Mouse (Mus musculus) MEL (cell line): ENCODE results near the gene Ppfia2. TPM values are rescaled to one million over a fixed set of nuclear protein-coding genes. Genes with fewer than 3 reads are reported as not detected.

Experiments
- DNase-seq: peaks from one replicate; pipeline ENCODE4 v3.0.0; 2011; ENCODE audit warnings: low read depth, low spot score
- H3K27ac ChIP-seq: 2 replicates; pipeline ENCODE4 v1.5.1; 2012; ENCODE audit warnings: low read depth, mild to moderate bottlenecking, control low read depth, low read length, moderate library complexity; ENCODE audit not compliant: control insufficient read depth
- H3K27me3 ChIP-seq, 2 experiments: fragments of 150-350 bp in 1 of 2; sonication (generic) in 1 of 2; 2 replicates each; pipeline ENCODE4 v1.6.1; 2012; ENCODE audit warnings: low read length in 2 of 2, mild to moderate bottlenecking in 2 of 2, improper control_type of control experiment in 1 of 2, moderate library complexity in 1 of 2; ENCODE audit not compliant: insufficient read depth in 2 of 2, control insufficient read depth in 1 of 2
- H3K36me3 ChIP-seq, 2 experiments: 2 replicates each; pipeline ENCODE4 v1.6.1; 2012 to 2014; ENCODE audit warnings: low read length in 2 of 2, improper control_type of control experiment in 1 of 2, inconsistent platforms in 1 of 2, mild to moderate bottlenecking in 1 of 2; ENCODE audit not compliant: insufficient read depth in 2 of 2, control insufficient read depth in 1 of 2
- H3K4me1 ChIP-seq, 2 experiments: fragments of 150-350 bp in 1 of 2; sonication (generic) in 1 of 2; 2 replicates each; pipeline ENCODE4 v1.6.1; 2012; ENCODE audit warnings: low read length in 2 of 2, improper control_type of control experiment in 1 of 2, mild to moderate bottlenecking in 1 of 2; ENCODE audit not compliant: insufficient read depth in 2 of 2, control insufficient read depth in 1 of 2
- H3K4me3 ChIP-seq, 2 experiments: fragments of 150-350 bp in 1 of 2; sonication (generic) in 1 of 2; 2 replicates each; pipeline ENCODE4 v1.5.1; 2012; ENCODE audit warnings: low read depth in 2 of 2, low read length in 2 of 2, mild to moderate bottlenecking in 2 of 2, moderate library complexity in 2 of 2, control low read depth in 1 of 2, improper control_type of control experiment in 1 of 2; ENCODE audit not compliant: control insufficient read depth in 1 of 2, insufficient read depth in 1 of 2
- H3K79me2 ChIP-seq: 2 replicates; pipeline ENCODE4 v1.6.1; 2012; ENCODE audit warnings: mild to moderate bottlenecking, low read length, moderate library complexity; ENCODE audit not compliant: control insufficient read depth, poor library complexity, insufficient read depth
- H3K9ac ChIP-seq: 2 replicates; pipeline ENCODE4 v1.6.1; 2012; ENCODE audit warnings: low read depth, mild to moderate bottlenecking, control low read depth, low read length, moderate library complexity; ENCODE audit not compliant: control insufficient read depth, poor library complexity, severe bottlenecking
- H3K9me3 ChIP-seq: fragments of 150-350 bp; sonication (generic); replicated peaks from 2 replicates; pipeline ENCODE4 v1.6.1; 2012; ENCODE audit warnings: mild to moderate bottlenecking, low read length, improper control_type of control experiment, moderate library complexity; ENCODE audit not compliant: insufficient read depth
- BHLHE40 ChIP-seq: IDR thresholded peaks from 2 replicates; pipeline ENCODE4 v1.6.1; 2012; ENCODE audit warnings: low read depth, mild to moderate bottlenecking, inconsistent platforms, low read length, improper control_type of control experiment, borderline replicate concordance
- CHD1 ChIP-seq: IDR thresholded peaks from 2 replicates; pipeline ENCODE4 v1.6.1; 2012; ENCODE audit warnings: low read depth, mild to moderate bottlenecking, inconsistent platforms, low read length, improper control_type of control experiment
- CTCF ChIP-seq, 3 experiments: IDR thresholded peaks in 2 of 3; conservative IDR thresholded peaks in 1 of 3; 2 replicates each; pipeline ENCODE4 v1.5.1; 2011 to 2012; ENCODE audit warnings: low read length in 3 of 3, low read depth in 2 of 3, mild to moderate bottlenecking in 2 of 3, improper control_type of control experiment in 1 of 3, inconsistent platforms in 1 of 3, mixed read lengths in 1 of 3, moderate library complexity in 1 of 3; ENCODE audit not compliant: control insufficient read depth in 1 of 3, insufficient read depth in 1 of 3, poor library complexity in 1 of 3, severe bottlenecking in 1 of 3
- ELF1 ChIP-seq: IDR thresholded peaks from 2 replicates; pipeline ENCODE4 v1.6.1; 2014; ENCODE audit warnings: low read depth, mild to moderate bottlenecking, inconsistent platforms, low read length, improper control_type of control experiment, moderate library complexity
- GABPA ChIP-seq: IDR thresholded peaks from 2 replicates; pipeline ENCODE4 v1.6.1; 2012; ENCODE audit warnings: low read depth, mild to moderate bottlenecking, inconsistent platforms, low read length, improper control_type of control experiment, moderate library complexity
- GATA1 ChIP-seq: IDR thresholded peaks from 2 replicates; pipeline ENCODE4 v1.6.1; 2011; ENCODE audit warnings: low read depth, low read length, improper control_type of control experiment
- HCFC1 ChIP-seq: IDR thresholded peaks from 2 replicates; pipeline ENCODE4 v1.6.1; 2012; ENCODE audit warnings: low read depth, mild to moderate bottlenecking, inconsistent platforms, low read length, improper control_type of control experiment, moderate library complexity
- JUND ChIP-seq: IDR thresholded peaks from 2 replicates; pipeline ENCODE4 v1.6.1; 2011; ENCODE audit warnings: low read depth, mild to moderate bottlenecking, improper control_type of control experiment, low read length
- MAFK ChIP-seq: IDR thresholded peaks from 2 replicates; pipeline ENCODE4 v1.6.1; 2011; ENCODE audit warnings: low read depth, mild to moderate bottlenecking, low read length, improper control_type of control experiment, borderline replicate concordance
- MAZ ChIP-seq: IDR thresholded peaks from 2 replicates; pipeline ENCODE4 v1.6.1; 2012; ENCODE audit warnings: low read depth, mild to moderate bottlenecking, inconsistent platforms, low read length, improper control_type of control experiment
- MYB ChIP-seq: IDR thresholded peaks from 2 replicates; pipeline ENCODE4 v1.6.1; 2011; ENCODE audit warnings: mild to moderate bottlenecking, low read depth, low read length, improper control_type of control experiment
- MYC ChIP-seq: IDR thresholded peaks from 2 replicates; pipeline ENCODE4 v1.6.1; 2011; ENCODE audit warnings: low read depth, mild to moderate bottlenecking, low read length, improper control_type of control experiment, moderate library complexity
- POLR2A ChIP-seq, 2 experiments: IDR thresholded peaks; 2 replicates each; pipeline ENCODE4 v1.6.1; 2011 to 2012; ENCODE audit warnings: low read length in 2 of 2, mild to moderate bottlenecking in 2 of 2, control low read depth in 1 of 2, improper control_type of control experiment in 1 of 2, low read depth in 1 of 2, moderate library complexity in 1 of 2; ENCODE audit not compliant: control insufficient read depth in 1 of 2, insufficient read depth in 1 of 2, poor library complexity in 1 of 2
- POLR2AphosphoS5 ChIP-seq: IDR thresholded peaks from 2 replicates; pipeline ENCODE4 v1.6.1; 2012; ENCODE audit warnings: low read depth, borderline replicate concordance, mild to moderate bottlenecking, inconsistent platforms, low read length, moderate library complexity, mixed read lengths
- SIN3A ChIP-seq: IDR thresholded peaks from 2 replicates; pipeline ENCODE4 v1.6.1; 2012; ENCODE audit warnings: low read length, improper control_type of control experiment, inconsistent platforms
- SMC3 ChIP-seq: IDR thresholded peaks from 2 replicates; pipeline ENCODE4 v1.6.1; 2011; ENCODE audit warnings: low read depth, low read length, improper control_type of control experiment
- TBP ChIP-seq: IDR thresholded peaks from 2 replicates; pipeline ENCODE4 v1.8.0; 2011; ENCODE audit warnings: low read depth, low read length, improper control_type of control experiment
- TCF12 ChIP-seq: IDR thresholded peaks from 2 replicates; pipeline ENCODE4 v1.6.1; 2014; ENCODE audit warnings: low read depth, mild to moderate bottlenecking, inconsistent platforms, low read length, improper control_type of control experiment, moderate library complexity
- UBTF ChIP-seq: IDR thresholded peaks from 2 replicates; pipeline ENCODE4 v1.6.1; 2012; ENCODE audit warnings: low read depth, mild to moderate bottlenecking, inconsistent platforms, low read length, improper control_type of control experiment, moderate library complexity, borderline replicate concordance; ENCODE audit not compliant: insufficient read depth
- USF1 ChIP-seq: IDR thresholded peaks from 2 replicates; pipeline ENCODE4 v1.6.1; 2014; ENCODE audit warnings: low read depth, mild to moderate bottlenecking, inconsistent platforms, low read length, improper control_type of control experiment, moderate library complexity
- USF2 ChIP-seq, 2 experiments: IDR thresholded peaks; 2 replicates each; pipeline ENCODE4 v1.6.1; 2011 to 2012; ENCODE audit warnings: improper control_type of control experiment in 2 of 2, low read length in 2 of 2, borderline replicate concordance in 1 of 2, inconsistent platforms in 1 of 2, low read depth in 1 of 2, mild to moderate bottlenecking in 1 of 2; ENCODE audit not compliant: insufficient read depth in 1 of 2
- polyA plus RNA-seq, 2 experiments: library from polyadenylated mRNA; stranded (reverse) in 1 of 2; unstranded in 1 of 2; fragments of >175 nt in 1 of 2; fragments of >200 nt in 1 of 2; gene quantifications; 2 replicates each; pipeline versions ENCODE4 v1.2.1 to v1.2.4; 2012; ENCODE audit warnings: low replicate concordance in 2 of 2, low read depth in 1 of 2; ENCODE audit not compliant: insufficient read length in 2 of 2, insufficient read depth in 1 of 2, missing spikeins in 1 of 2
- total RNA-seq: library from RNA; depleted of rRNA; stranded (reverse); fragments of 300-350 nt; gene quantifications from 2 replicates; pipeline ENCODE4 v1.2.3, GENCODE M21; 2012

Gene Ppfia2
- total and polyA plus RNA-seq, 3 experiments = not detected

GRCm38 (mm10) chr10:106910108-106910507, 440.0 kb downstream of the Ppfia2 start:
- no peak for DNase-seq
- Histone ChIP-seq H3K9me3 (no peaks in the 10 kb centered on the region), H3K79me2 (no peaks in the 10 kb centered on the region), H3K9ac (no peak overlapping the region), H3K4me3 (no peak overlapping the region), H3K4me1 (no peaks in the 10 kb centered on the region), H3K27ac (no peak overlapping the region), H3K36me3 (no peaks in the 10 kb centered on the region), H3K27me3 (no peaks in the 10 kb centered on the region)
- no peak for TF ChIP-seq MAZ
- no peak for TF ChIP-seq GABPA
- no peak for TF ChIP-seq MYB
- TF ChIP-seq USF2 (IDR thresholded peaks at IDR 0.05; ENCODE audit: borderline replicate concordance in 1 of 2, insufficient read depth in 1 of 2, low read depth in 1 of 2, low read length in 2 of 2) = no peak
- no peak for TF ChIP-seq USF1
- TF ChIP-seq POLR2AphosphoS5 = no peak
- no peak for TF ChIP-seq BHLHE40
- no peak for TF ChIP-seq MYC
- TF ChIP-seq UBTF = no peak
- no peak for TF ChIP-seq JUND
- no peak for TF ChIP-seq HCFC1
- TF ChIP-seq CTCF (IDR thresholded peaks at IDR 0.05 in 2 of 3, conservative IDR thresholded peaks at IDR 0.05 in 1 of 3; ENCODE audit: control insufficient read depth in 1 of 3, insufficient read depth in 1 of 3, low read depth in 2 of 3, low read length in 3 of 3, poor library complexity in 1 of 3, severe bottlenecking in 1 of 3) = no peak
- TF ChIP-seq GATA1 = no peak
- no peak for TF ChIP-seq CHD1
- no peak for TF ChIP-seq TBP
- TF ChIP-seq ELF1 = no peak
- no peak for TF ChIP-seq SIN3A
- no peak for TF ChIP-seq TCF12
- TF ChIP-seq SMC3 = no peak
- TF ChIP-seq MAFK = no peak

GRCm38 (mm10) chr10:106913032-106913431, 442.9 kb downstream of the Ppfia2 start:
- peak; percentile 15; the same call in 1 of the 2 replicates for TF ChIP-seq SMC3
- peak in 1 of 3 experiments; percentile 27; a peak in 3 of 6 replicates for TF ChIP-seq CTCF (IDR thresholded peaks at IDR 0.05 in 2 of 3, conservative IDR thresholded peaks at IDR 0.05 in 1 of 3; ENCODE audit: control insufficient read depth in 1 of 3, insufficient read depth in 1 of 3, low read depth in 2 of 3, low read length in 3 of 3, poor library complexity in 1 of 3, severe bottlenecking in 1 of 3)
- no peak for TF ChIP-seq POLR2A (IDR thresholded peaks at IDR 0.05; ENCODE audit: control insufficient read depth in 1 of 2, insufficient read depth in 1 of 2, low read depth in 1 of 2, low read length in 2 of 2, poor library complexity in 1 of 2)
- no peaks in the 10 kb centered on the region for H3K4me1 ChIP-seq
- no peak overlapping the region for H3K9ac ChIP-seq
- no peak overlapping the region for H3K4me3 ChIP-seq
- DNase-seq = no peak
- H3K27ac ChIP-seq = no peak overlapping the region
- H3K9me3 ChIP-seq = no peaks in the 10 kb centered on the region; the same call in 1 of the 2 replicates
- H3K79me2 ChIP-seq = no peaks in the 10 kb centered on the region
- H3K27me3 ChIP-seq = no peaks in the 10 kb centered on the region
- H3K36me3 ChIP-seq = no peaks in the 10 kb centered on the region
